Mouse (Mus musculus): Measurements from ENCODE around the gene 4933427D14Rik. TPM values are rescaled to one million over a fixed set of nuclear protein-coding genes. Genes with fewer than 3 reads are reported as not detected.

Gene 4933427D14Rik
- polyA plus RNA-seq, 1 experiment from 2014 or later, result 9.4 TPM

- no peak overlapping the region for H3K4me3 ChIP-seq
- no peaks in the 10 kb centered on the region for H3K9me3 ChIP-seq
- 81% methylated on average over 12 of the region's 12 CpGs for WGBS
- H3K27ac ChIP-seq, result no peak overlapping the region
- peaks cover 8% of the 10 kb centered on the region for H3K4me1 ChIP-seq
- peaks cover 23% of the 10 kb centered on the region for H3K36me3 ChIP-seq
- no peaks in the 10 kb centered on the region for H3K27me3 ChIP-seq (ENCODE audit: insufficient read depth, poor library complexity, severe bottlenecking)
- DNase-seq (ENCODE audit: low spot score), result no peak
Measured at GRCm38 (mm10) chr11:72153122-72153862, 54.0 kb downstream of the 4933427D14Rik start.

- Histone ChIP-seq H3K4me1 (peaks cover 8% of the 10 kb centered on the region), H3K27me3 (ENCODE audit: insufficient read depth, poor library complexity, severe bottlenecking) (no peaks in the 10 kb centered on the region), H3K36me3 (peaks cover 21% of the 10 kb centered on the region), H3K27ac (peak overlapping the region; percentile 47), H3K9me3 (no peaks in the 10 kb centered on the region), H3K4me3 (no peak overlapping the region)
- 49% methylated on average over 2 of the region's 2 CpGs for WGBS
- no peak for DNase-seq (ENCODE audit: low spot score)
Measured at GRCm38 (mm10) chr11:72151120-72151519, 56.1 kb downstream of the 4933427D14Rik start.

GRCm38 (mm10) chr11:72147910-72148309 lies 59.3 kb downstream of the 4933427D14Rik start:
- Histone ChIP-seq H3K4me3 (no peak overlapping the region), H3K27me3 (ENCODE audit: insufficient read depth, poor library complexity, severe bottlenecking) (peaks cover 12% of the 10 kb centered on the region; the same call in 1 of the 2 replicates), H3K27ac (no peak overlapping the region), H3K9me3 (no peaks in the 10 kb centered on the region), H3K4me1 (peaks cover 8% of the 10 kb centered on the region), H3K36me3 (peaks cover 3% of the 10 kb centered on the region; the same call in 1 of the 2 replicates)
- WGBS, result 62% methylated on average over 3 of the region's 3 CpGs
- no peak for DNase-seq (ENCODE audit: low spot score)

GRCm38 (mm10) chr11:72145877-72146248 lies 61.4 kb downstream of the 4933427D14Rik start:
- no peak for DNase-seq (ENCODE audit: low spot score)
- 88% methylated on average over 1 of the region's 1 CpGs for WGBS
- H3K27me3 ChIP-seq (ENCODE audit: insufficient read depth, poor library complexity, severe bottlenecking), result peaks cover 22% of the 10 kb centered on the region; the same call in 1 of the 2 replicates
- no peaks in the 10 kb centered on the region for H3K9me3 ChIP-seq
- no peaks in the 10 kb centered on the region for H3K36me3 ChIP-seq
- H3K4me1 ChIP-seq, result peaks cover under 1% of the 10 kb centered on the region; the same call in 1 of the 2 replicates
- H3K4me3 ChIP-seq, result no peak overlapping the region
- H3K27ac ChIP-seq, result no peak overlapping the region

- H3K27ac ChIP-seq, result no peak overlapping the region
- no peaks in the 10 kb centered on the region for H3K9me3 ChIP-seq
- no peaks in the 10 kb centered on the region for H3K36me3 ChIP-seq
- no peak overlapping the region for H3K4me3 ChIP-seq
- WGBS, result 13% methylated on average over 2 of the region's 2 CpGs
- H3K4me1 ChIP-seq, result no peaks in the 10 kb centered on the region
- peak; percentile 75 for DNase-seq (ENCODE audit: low spot score)
- H3K27me3 ChIP-seq (ENCODE audit: insufficient read depth, poor library complexity, severe bottlenecking), result peaks cover 26% of the 10 kb centered on the region; the same call in 1 of the 2 replicates
Measured at GRCm38 (mm10) chr11:72145182-72145876, 61.9 kb downstream of the 4933427D14Rik start.

- H3K36me3 ChIP-seq, result no peaks in the 10 kb centered on the region
- peaks cover 44% of the 10 kb centered on the region for H3K27me3 ChIP-seq (ENCODE audit: insufficient read depth, poor library complexity, severe bottlenecking)
- H3K27ac ChIP-seq, result no peak overlapping the region
- no peaks in the 10 kb centered on the region for H3K9me3 ChIP-seq
- DNase-seq (ENCODE audit: low spot score), result no peak
- H3K4me3 ChIP-seq, result no peak overlapping the region
- WGBS, result 41% methylated on average over 10 of the region's 10 CpGs
- H3K4me1 ChIP-seq, result no peaks in the 10 kb centered on the region
Measured at GRCm38 (mm10) chr11:72142889-72143288, 64.4 kb downstream of the 4933427D14Rik start.

- Histone ChIP-seq H3K27ac (no peak overlapping the region), H3K36me3 (no peaks in the 10 kb centered on the region), H3K4me3 (no peak overlapping the region), H3K27me3 (ENCODE audit: insufficient read depth, poor library complexity, severe bottlenecking) (peaks cover 71% of the 10 kb centered on the region), H3K4me1 (peaks cover 10% of the 10 kb centered on the region), H3K9me3 (no peaks in the 10 kb centered on the region)
- no peak for DNase-seq (ENCODE audit: low spot score)
- WGBS, result 61% methylated on average over 6 of the region's 6 CpGs
Measured at GRCm38 (mm10) chr11:72140198-72140597, 67.1 kb downstream of the 4933427D14Rik start.

GRCm38 (mm10) chr11:72136231-72136982 lies 70.9 kb downstream of the 4933427D14Rik start:
- Histone ChIP-seq H3K9me3 (no peaks in the 10 kb centered on the region), H3K4me1 (peaks cover 27% of the 10 kb centered on the region), H3K27me3 (ENCODE audit: insufficient read depth, poor library complexity, severe bottlenecking) (peaks cover 92% of the 10 kb centered on the region), H3K4me3 (peak overlapping the region; percentile 78), H3K27ac (peak overlapping the region; percentile 84; the same call in 1 of the 2 replicates), H3K36me3 (no peaks in the 10 kb centered on the region)
- WGBS, result 22% methylated on average over 11 of the region's 11 CpGs
- DNase-seq (ENCODE audit: low spot score), result no peak

- H3K27me3 ChIP-seq (ENCODE audit: insufficient read depth, poor library complexity, severe bottlenecking), result peaks cover 86% of the 10 kb centered on the region
Measured at GRCm38 (mm10) chr11:72135383-72136158, 71.7 kb downstream of the 4933427D14Rik start, which contains the start of gene Pitpnm3. TSS of gene Pitpnm3 (minus strand) at chr11:72135778.

GRCm38 (mm10) chr11:72134536-72135382 lies 72.5 kb downstream of the 4933427D14Rik start:
- WGBS, result 14% methylated on average over 24 of the region's 24 CpGs
- peak overlapping the region; percentile 78 for H3K4me3 ChIP-seq
- H3K27me3 ChIP-seq (ENCODE audit: insufficient read depth, poor library complexity, severe bottlenecking), result peaks cover 85% of the 10 kb centered on the region
- DNase-seq (ENCODE audit: low spot score), result no peak
- no peaks in the 10 kb centered on the region for H3K36me3 ChIP-seq
- H3K4me1 ChIP-seq, result peaks cover 44% of the 10 kb centered on the region
- H3K27ac ChIP-seq, result peak overlapping the region; percentile 84
- no peaks in the 10 kb centered on the region for H3K9me3 ChIP-seq

More at GRCm38 (mm10) chr11:72135383-72136158, 71.7 kb downstream of the 4933427D14Rik start, which contains the start of gene Pitpnm3:
- Histone ChIP-seq H3K4me1 (peaks cover 36% of the 10 kb centered on the region), H3K27ac (peak within 1 kb of the TSS; percentile 84), H3K36me3 (no peaks in the 10 kb centered on the region), H3K4me3 (peak within 1 kb of the TSS; percentile 78), H3K9me3 (no peaks in the 10 kb centered on the region)
- WGBS, result 3% methylated on average over 101 of the region's 107 CpGs
- no peak for DNase-seq (ENCODE audit: low spot score)

GRCm38 (mm10) chr11:72133075-72133474 lies 74.2 kb downstream of the 4933427D14Rik start:
- Histone ChIP-seq H3K4me1 (peaks cover 52% of the 10 kb centered on the region), H3K9me3 (no peaks in the 10 kb centered on the region), H3K27me3 (ENCODE audit: insufficient read depth, poor library complexity, severe bottlenecking) (peaks cover 69% of the 10 kb centered on the region), H3K36me3 (no peaks in the 10 kb centered on the region), H3K4me3 (no peak overlapping the region), H3K27ac (no peak overlapping the region)
- 70% methylated on average over 10 of the region's 10 CpGs for WGBS
- DNase-seq (ENCODE audit: low spot score), result no peak
